Mouse (Mus musculus) gonadal fat pad, adult 2 months (tissue): ENCODE data around the gene Rabep1. TPM values are rescaled to one million over a fixed set of nuclear protein-coding genes. Genes with fewer than 3 reads are reported as not detected.

ENCODE experiments used
- DNase-seq: peaks from one replicate; pipeline ENCODE4 v3.0.0-alpha.2; 2012; ENCODE audit warnings: low read depth
- polyA plus RNA-seq: library from polyadenylated mRNA; depleted of rRNA; stranded (reverse); fragments of >200 nt; gene quantifications from 2 replicates; pipeline ENCODE4 v1.2.3, GENCODE M21; 2012; rRNA removed

Rabep1 gene
- polyA plus RNA-seq, 1 experiment, result 4.4 TPM

DNA sequence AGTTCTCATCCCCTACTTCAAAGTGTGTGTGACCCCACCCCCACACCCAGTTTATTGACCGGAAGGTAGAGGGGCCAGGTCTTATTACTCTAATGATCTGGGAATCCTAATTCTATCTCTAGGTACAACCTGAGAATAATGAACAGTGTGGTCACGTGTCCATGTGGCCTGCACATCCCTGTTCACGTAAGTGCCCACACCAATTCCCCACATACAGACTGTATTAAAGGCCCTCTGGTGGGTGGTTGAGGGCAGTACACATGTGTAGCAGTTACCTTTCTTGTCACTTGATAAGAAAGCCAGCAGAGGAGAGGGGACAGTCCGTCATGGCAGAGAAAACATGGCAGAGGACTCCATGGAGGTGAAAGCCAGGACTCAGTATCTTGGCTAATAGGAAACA is 129.4 kb downstream of the Rabep1 start:
- DNase-seq, result no peak

DNA sequence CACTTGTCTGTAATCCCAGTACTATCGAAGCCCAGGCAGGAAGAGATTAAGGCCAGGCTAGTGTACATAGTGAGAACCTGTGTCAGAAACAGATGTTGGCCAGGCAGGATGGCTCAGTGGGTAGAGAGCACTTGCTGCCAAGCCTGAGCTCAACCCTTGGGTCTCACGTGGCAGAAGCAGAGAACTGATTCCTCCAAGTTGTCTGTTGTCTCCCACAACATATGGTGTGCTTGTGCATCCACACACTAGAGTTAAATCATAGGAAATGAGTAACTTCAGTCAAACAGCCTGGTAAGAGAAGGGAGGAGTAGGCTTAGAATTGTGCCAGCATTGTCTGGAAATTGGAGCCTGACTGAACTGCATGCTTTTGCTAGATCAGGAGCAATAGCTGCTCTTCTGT is 130.6 kb downstream of the Rabep1 start:
- no peak for DNase-seq

DNA sequence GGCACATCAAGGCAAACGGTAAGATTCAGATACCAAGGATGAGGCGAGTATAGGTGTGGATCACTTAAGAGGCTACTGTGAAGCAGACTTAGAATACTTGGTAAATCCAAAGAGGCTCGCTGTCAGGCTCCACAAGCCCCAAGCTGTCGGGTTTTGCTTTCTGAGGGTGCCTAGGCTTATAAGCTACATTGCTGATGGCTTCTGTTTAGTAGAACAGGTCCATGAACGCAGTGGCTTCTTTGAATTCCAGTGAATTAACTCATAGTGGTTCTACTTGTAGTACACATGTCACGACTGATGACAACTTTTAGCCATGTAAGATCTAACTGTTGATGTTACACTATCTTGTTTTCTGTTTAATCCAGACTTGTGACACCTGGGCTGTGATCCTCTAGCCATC is 132.7 kb downstream of the Rabep1 start:
- DNase-seq, result no peak

DNA sequence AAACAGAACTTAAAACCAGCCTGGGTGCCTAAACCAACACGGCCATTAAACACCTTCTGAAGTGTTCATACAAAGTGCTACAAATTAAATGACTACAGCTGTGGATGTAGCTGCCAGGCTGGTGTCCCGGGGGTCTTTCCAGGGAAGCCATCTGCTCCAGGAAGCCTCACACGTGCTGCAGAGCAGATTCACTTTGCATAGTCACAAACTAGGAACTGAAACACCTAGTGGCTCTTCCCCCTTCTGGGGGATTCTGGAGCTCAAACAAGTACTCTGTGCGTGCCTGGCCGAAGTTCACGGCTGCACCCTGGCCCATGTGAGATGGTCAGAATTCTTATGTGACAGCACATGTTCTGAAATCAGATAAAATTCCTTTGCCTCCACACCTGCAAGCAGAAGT is 135.7 kb downstream of the Rabep1 start:
- DNase-seq, result no peak

DNA sequence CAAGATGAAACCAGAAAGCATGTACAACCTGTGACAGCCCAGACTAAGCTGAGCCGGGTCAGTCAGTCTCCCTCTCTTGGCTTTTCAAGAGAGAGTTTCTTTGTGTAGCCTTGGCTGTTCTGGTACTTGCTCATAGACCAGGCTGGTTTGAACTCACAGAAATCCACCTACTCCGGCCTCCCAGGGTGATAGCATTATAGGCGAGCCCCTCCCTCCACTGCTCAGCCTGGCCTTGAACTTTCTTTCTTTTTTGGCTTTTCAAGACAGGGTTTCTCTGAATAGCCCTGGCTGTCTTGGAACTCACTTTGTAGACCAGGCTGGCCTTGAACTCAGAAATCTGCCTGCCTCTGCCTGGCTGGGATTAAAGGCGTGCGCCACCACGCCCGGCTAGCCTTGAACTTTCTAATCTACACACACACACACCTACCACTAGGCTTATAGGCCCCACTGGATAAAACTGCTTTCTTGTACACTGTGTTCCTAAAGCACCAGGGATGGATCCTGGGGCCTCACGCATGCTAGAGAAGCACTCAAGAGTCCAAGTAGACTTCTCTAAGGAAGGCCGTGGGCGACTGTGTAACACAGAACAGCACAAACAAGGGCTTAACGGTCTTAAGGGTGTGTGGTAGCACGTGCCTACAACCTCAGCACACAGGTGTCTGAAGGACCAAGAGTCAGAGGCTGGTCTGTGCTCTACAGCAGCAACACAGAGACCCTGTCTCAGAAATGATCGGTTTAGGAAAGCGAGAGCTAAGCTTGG is 136.4 kb downstream of the Rabep1 start:
- no peak for DNase-seq

DNA sequence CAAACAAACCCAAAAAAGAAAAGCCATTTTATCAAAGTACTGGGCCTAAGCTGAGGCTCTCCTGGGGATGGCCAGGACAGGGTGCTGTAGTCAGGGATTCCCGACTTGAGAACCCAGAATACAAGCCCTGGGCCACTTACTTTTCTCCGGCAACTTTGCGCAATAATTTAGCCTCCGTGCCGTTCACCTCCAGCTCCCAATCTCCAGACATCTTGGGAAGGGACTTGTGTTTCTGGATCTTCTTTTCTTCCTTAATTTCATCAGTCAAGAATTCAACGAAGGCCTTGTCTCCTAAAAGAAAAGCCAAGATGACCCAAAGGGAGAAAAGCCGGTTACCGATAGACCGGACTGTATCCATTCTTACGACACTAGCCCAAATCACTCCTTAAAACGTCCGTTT is 137.5 kb downstream of the Rabep1 start:
- DNase-seq, result no peak

DNA sequence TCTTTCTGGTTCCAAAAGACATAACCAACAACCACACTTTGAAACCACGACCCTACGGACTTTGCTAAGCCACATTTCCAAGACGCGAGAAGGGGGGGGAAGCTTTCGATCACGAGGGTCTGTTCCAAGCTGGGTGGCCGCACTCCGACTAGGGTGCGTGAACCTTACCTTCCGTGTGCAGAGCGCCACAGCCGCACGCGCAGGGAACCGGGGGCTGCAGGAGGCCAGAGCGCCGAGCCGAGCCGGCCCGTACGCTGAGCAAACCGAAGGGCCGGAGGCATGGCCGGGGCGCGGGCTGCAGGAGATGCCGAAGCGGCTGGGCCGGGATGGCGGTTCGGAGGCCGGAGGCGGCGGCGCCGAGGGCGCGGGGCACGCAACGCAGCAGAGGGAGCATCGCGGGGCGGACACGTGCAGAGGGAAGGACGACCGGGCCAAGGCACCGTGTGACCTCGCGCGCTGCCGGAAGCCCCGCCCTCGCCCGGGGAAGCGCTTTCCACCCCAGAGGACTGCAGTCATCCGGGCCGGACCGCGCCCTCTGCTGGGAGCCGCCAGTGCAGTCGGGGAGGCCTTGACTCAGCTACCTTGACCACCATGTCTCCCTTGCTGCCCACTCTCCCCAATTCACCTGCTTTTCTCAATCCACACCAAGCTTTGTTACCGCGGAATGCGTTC is 138.1 kb downstream of the Rabep1 start, which contains the start of gene C1qbp:
C1qbp (minus strand) TSS at position 470 of the 672 bp plus-strand sequence.
- DNase-seq, result no peak

Other genes with a start within 250 kb of the Rabep1 start
- gene 4930544D05Rik, start 228.9 kb upstream of the Rabep1 start, polyA plus RNA-seq, result 5.1 and 7.1 TPM in 2 replicates
- 0.28 and 0.57 TPM in 2 replicates for gene Chrne, start 225.6 kb upstream of the Rabep1 start, polyA plus RNA-seq
- 0.08 and 0.29 TPM in 2 replicates for gene Gp1ba, start 205.7 kb upstream of the Rabep1 start, polyA plus RNA-seq
- 93.2 and 93.4 TPM in 2 replicates for gene Rnf167, start 197.5 kb upstream of the Rabep1 start, polyA plus RNA-seq
- 164 and 171 TPM in 2 replicates for gene Slc25a11, start 197.3 kb upstream of the Rabep1 start, polyA plus RNA-seq
- gene Pfn1, start 190.1 kb upstream of the Rabep1 start, polyA plus RNA-seq, result 614 and 704 TPM in 2 replicates
- gene Eno3, start 187.6 kb upstream of the Rabep1 start, polyA plus RNA-seq, result 21.6 and 21.9 TPM in 2 replicates
- 45.7 and 61.0 TPM in 2 replicates for gene Spag7, start 175.4 kb upstream of the Rabep1 start, polyA plus RNA-seq
- gene Camta2, start 156.7 kb upstream of the Rabep1 start, polyA plus RNA-seq, result 17.7 and 29.9 TPM in 2 replicates
- 11.9 and 12.4 TPM in 2 replicates for gene Inca1, start 144.6 kb upstream of the Rabep1 start, polyA plus RNA-seq
- gene Kif1c, start 144.2 kb upstream of the Rabep1 start, polyA plus RNA-seq, result 98.2 and 102 TPM in 2 replicates
- 2.9 and 3.7 TPM in 2 replicates for gene Zfp3, start 80.6 kb upstream of the Rabep1 start, polyA plus RNA-seq
- 0.65 and 0.92 TPM in 2 replicates for gene Scimp, start 32.2 kb upstream of the Rabep1 start, polyA plus RNA-seq
- gene Nup88, start 125.2 kb downstream of the Rabep1 start, polyA plus RNA-seq, result 40.4 and 41.3 TPM in 2 replicates
- gene Rpain, start 125.4 kb downstream of the Rabep1 start, polyA plus RNA-seq, result 24.9 and 31.1 TPM in 2 replicates
- 52.6 and 75.7 TPM in 2 replicates for gene C1qbp, start 138.2 kb downstream of the Rabep1 start, polyA plus RNA-seq
- gene Dhx33, start 159.7 kb downstream of the Rabep1 start, polyA plus RNA-seq, result 28.1 and 30.8 TPM in 2 replicates
- gene Mis12, start 174.8 kb downstream of the Rabep1 start, polyA plus RNA-seq, result 4.2 and 5.6 TPM in 2 replicates
- gene Derl2, start 175.1 kb downstream of the Rabep1 start, polyA plus RNA-seq, result 16.4 and 18.7 TPM in 2 replicates
- gene 6330403K07Rik, start 188.7 kb downstream of the Rabep1 start, polyA plus RNA-seq, result 2.2 and 4.3 TPM in 2 replicates